Mouse (Mus musculus) bone marrow, adult 2 months (tissue): Measurements from ENCODE around the gene Vmn1r197.

Source experiments
- CTCF ChIP-seq: fragments of 200-500 bp; IDR thresholded peaks from 2 replicates; pipeline ENCODE4 v1.5.1; 2011; ENCODE audit warnings: low read length, control low read depth; ENCODE audit not compliant: control insufficient read depth, insufficient read depth
- POLR2A ChIP-seq: fragments of 200-500 bp; IDR thresholded peaks from 2 replicates; pipeline ENCODE4 v1.6.1; 2011; ENCODE audit warnings: low read depth, mild to moderate bottlenecking, control low read depth, low read length, borderline replicate concordance; ENCODE audit not compliant: control insufficient read depth

DNA sequence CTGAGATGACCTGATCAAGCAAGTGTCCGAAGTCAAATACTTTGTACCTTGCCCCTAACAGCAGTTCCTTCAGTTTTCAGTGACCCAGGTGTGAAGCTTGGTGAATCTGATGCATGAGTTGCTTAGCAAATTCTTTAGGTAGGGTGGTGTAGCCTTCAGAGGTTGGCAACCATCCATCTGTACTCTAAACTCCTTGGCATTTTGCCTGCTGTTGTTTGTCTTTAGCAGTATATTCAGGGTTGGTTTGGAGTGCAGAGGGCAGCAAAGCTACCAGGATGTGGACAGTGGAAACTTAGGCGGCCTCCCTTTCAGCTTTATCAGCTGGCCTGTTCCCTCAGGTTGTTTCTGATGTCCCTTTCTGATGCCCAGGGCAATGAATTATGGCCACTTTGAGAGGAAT, 9.0 kb upstream of the Vmn1r197 start:
- TF ChIP-seq CTCF (no peak), POLR2A (no peak)
